Mouse (Mus musculus) forelimb bud, embryonic 11.5 days (tissue): ENCODE data around the gene Ogn.

Experiments
- DNase-seq: peaks from one replicate; pipeline ENCODE4 v3.0.0-alpha.2; 2012; ENCODE audit warnings: low read depth, low spot score

Ogn gene

DNA sequence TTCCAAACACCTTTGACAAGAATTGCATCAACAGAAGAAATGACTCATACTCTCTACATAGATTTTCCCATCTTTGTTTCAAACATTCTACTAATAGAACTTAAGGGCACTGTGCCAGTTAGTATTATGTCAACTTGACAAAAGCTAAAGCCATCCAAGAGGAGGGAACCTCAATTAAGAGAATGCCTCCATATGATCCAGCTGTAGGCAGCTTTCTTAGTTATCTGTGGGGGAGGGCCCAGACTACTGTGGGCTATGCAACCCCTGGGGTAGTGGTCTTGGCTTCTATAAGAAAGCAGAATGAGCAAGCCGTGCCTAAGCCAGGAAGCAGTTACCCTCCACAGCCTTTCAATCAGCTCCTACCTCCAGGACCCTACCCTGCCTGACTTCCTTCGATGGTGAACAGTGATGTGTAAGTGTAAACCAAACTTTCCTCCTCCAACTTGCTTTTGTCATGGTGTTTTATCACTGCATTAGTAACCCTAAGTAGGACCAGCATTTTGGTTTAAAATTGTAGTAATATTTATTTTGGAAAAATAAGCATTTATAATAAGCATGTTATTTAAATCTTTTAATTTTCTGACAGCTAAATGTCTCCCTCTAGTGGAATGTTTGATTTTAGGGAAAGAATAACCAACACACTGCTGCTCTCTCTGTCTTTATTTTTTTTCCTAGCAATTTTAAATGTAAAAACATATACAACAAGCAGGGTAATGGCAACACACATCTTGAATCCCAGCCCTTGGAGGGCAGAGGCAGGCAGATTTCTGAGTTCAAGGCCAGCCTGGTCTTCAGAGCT is 37.1 kb downstream of the Ogn start:
- peak; percentile 8 for DNase-seq

- no peak for DNase-seq
Measured at GRCm38 (mm10) chr13:49646019-49646418, 38.2 kb downstream of the Ogn start.

- DNase-seq = no peak
Measured at GRCm38 (mm10) chr13:49651136-49651535, 43.3 kb downstream of the Ogn start.

DNA sequence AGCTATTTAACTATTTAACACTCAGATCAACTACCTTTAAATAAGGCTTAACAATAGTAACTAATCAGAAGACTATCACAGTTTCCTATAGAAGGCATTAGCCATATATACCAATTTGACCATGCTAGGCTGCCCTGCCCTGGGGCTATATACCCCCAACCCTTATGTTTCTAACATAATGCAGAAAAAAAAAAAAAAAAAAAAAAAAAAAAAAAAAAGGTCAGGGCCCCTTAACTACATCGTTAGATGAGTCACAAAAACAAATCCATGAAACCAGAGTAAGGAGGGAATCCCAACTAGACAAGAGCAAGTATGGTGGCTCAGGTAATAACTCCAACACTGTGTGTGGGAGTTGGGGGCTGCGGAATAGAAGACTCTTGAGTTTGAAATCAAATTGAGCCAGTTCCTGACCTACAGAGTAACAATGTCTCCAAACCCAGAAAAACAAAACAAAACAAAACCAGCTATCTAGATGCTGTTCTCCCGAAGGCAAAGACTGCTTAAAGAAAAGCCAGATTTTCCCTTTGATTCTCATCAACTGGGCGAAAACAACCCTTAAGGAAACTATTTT is 44.0 kb downstream of the Ogn start:
- DNase-seq = no peak

GRCm38 (mm10) chr13:49652481-49653179 is 44.8 kb downstream of the Ogn start, which contains the start of the genes Cenpp and Nol8:
Gene Cenpp, minus strand, starts transcription at chr13:49652785.
Gene Nol8, plus strand, starts transcription at chr13:49653078.
- DNase-seq = peak; percentile 100

GRCm38 (mm10) chr13:49653180-49653541 is 45.3 kb downstream of the Ogn start:
- DNase-seq = no peak
